In the genomic region with DNA sequence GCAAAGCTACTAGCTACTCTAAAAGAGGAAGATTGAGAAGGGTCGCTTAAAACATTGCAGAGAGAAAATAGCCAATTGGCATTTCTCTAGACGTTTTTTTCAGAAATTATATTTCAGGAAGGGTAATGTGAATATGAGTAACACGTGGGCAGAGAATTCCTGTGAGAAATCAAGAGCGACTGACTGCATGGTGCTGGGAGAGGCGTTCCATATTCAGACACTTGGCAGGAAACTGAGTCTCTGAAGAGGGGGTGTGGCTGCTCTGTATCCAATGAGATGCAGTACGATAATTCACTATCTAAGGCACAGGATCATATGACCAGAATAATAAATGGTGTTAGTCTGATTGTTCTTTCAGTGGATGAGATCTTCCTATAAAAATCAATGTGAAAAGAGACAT, we compare ENCODE assay signal across 12 mouse cellular contexts.
"Had no signal": no experiment of that assay in that cellular context is flagged by ENCODE, and none has a peak within 500 bp of the region (broad histone marks: within the 10 kb centered on the region; RNA-seq: fewer than 3 reads in every experiment).

No protein-coding gene starts in this region.

- H3K27ac ChIP-seq: kidney, postnatal 0 days; limb, embryonic 15.5 days; liver, embryonic 12.5 days; lung, embryonic 15.5 days; midbrain, embryonic 13.5 days had no signal

- H3K4me2 ChIP-seq: limb, embryonic 15.5 days; liver, embryonic 12.5 days; lung, embryonic 15.5 days; midbrain, embryonic 13.5 days had no signal

- H3K4me1 ChIP-seq: limb, embryonic 15.5 days; liver, embryonic 12.5 days; lung, embryonic 15.5 days; midbrain, embryonic 13.5 days had no signal

- H3K27me3 ChIP-seq: limb, embryonic 15.5 days; liver, embryonic 12.5 days; lung, embryonic 15.5 days; midbrain, embryonic 13.5 days had no signal

- H3K9ac ChIP-seq: limb, embryonic 15.5 days; liver, embryonic 12.5 days; lung, embryonic 15.5 days; midbrain, embryonic 13.5 days had no signal

- H3K36me3 ChIP-seq: limb, embryonic 15.5 days; liver, embryonic 12.5 days; lung, embryonic 15.5 days; midbrain, embryonic 13.5 days had no signal

- ATAC-seq: intestine, postnatal 0 days; liver, embryonic 12.5 days; midbrain, embryonic 13.5 days had no signal

- DNase-seq: kidney, adult 9 months; kidney, postnatal 36 days; layer of hippocampus, adult 9-11 months; layer of hippocampus, postnatal 36 days; lung, postnatal 36 days; thymus, postnatal 4 days had no signal

- H3K9me3 ChIP-seq: limb, embryonic 15.5 days; liver, embryonic 12.5 days; lung, embryonic 15.5 days; midbrain, embryonic 13.5 days had no signal

- H3K4me3 ChIP-seq: limb, embryonic 15.5 days; liver, embryonic 12.5 days; lung, embryonic 15.5 days; midbrain, embryonic 13.5 days had no signal
